Mouse (Mus musculus) spleen, adult 2 months (tissue): ENCODE results near the gene Hsd11b1.

Experiments
- CTCF ChIP-seq: fragments of 200-500 bp; IDR thresholded peaks from 2 replicates; pipeline ENCODE4 v1.5.1; 2011; ENCODE audit warnings: mild to moderate bottlenecking, inconsistent platforms; ENCODE audit not compliant: insufficient read depth, insufficient read length, insufficient replicate concordance; ENCODE audit errors: extremely low read depth
- POLR2A ChIP-seq: fragments of 200-500 bp; IDR thresholded peaks from 2 replicates; pipeline ENCODE4 v1.6.1; 2011; ENCODE audit warnings: low read depth, low read length, inconsistent platforms

- no peak for TF ChIP-seq POLR2A
- TF ChIP-seq CTCF: no peak
These were observed 21.6 kb downstream of the Hsd11b1 start for GRCm38 (mm10) chr1:193242238-193242637.
